Mouse (Mus musculus): Measurements from ENCODE around the gene Tulp2. TPM values are rescaled to one million over a fixed set of nuclear protein-coding genes. Genes with fewer than 3 reads are reported as not detected.
"Not testable (repeated sequence)": the region's sequence is repeated elsewhere in the genome, so short reads cannot be mapped to it uniquely, and the experiment has no call there.

Gene Tulp2
- total RNA-seq, 2 experiments from 2014 or later = 0.16 TPM; not detected in 1

GRCm38 (mm10) chr7:45458748-45459563 lies 22.7 kb upstream of the Tulp2 start:
- intact Hi-C loops (cut with DNase I) = no loop called here
- peak; percentile 81 to 86 for DNase-seq

GRCm38 (mm10) chr7:45459564-45460140 lies 22.0 kb upstream of the Tulp2 start, which contains the start of gene Ftl1:
Ftl1 (minus strand) TSS chr7:45459884.
- intact Hi-C loops (cut with DNase I) = not testable (repeated sequence)
- DNase-seq = peak; percentile 93

- DNase-seq = peak in 1 of 2 experiments; percentile 57
- intact Hi-C loops (cut with DNase I) = no loop called here
These were observed 21.3 kb upstream of the Tulp2 start for GRCm38 (mm10) chr7:45460377-45460776.

- peak; percentile 71 to 77 for DNase-seq
- intact Hi-C loops (cut with DNase I) = no loop called here
These were observed 20.8 kb upstream of the Tulp2 start for GRCm38 (mm10) chr7:45460860-45461314.

- DNase-seq = no peak
- intact Hi-C loops (cut with DNase I) = no loop called here
These were observed 20.4 kb upstream of the Tulp2 start for GRCm38 (mm10) chr7:45461326-45461725.

- DNase-seq = no peak
- intact Hi-C loops (cut with DNase I) = no loop called here
These were observed 19.9 kb upstream of the Tulp2 start for GRCm38 (mm10) chr7:45461781-45462180.

- intact Hi-C loops (cut with DNase I) = no loop called here
- no peak for DNase-seq
These were observed 19.4 kb upstream of the Tulp2 start for GRCm38 (mm10) chr7:45462325-45462724.

- intact Hi-C loops (cut with DNase I); DNase-seq: not testable (repeated sequence)
These were observed 18.8 kb upstream of the Tulp2 start for GRCm38 (mm10) chr7:45462868-45463267.

GRCm38 (mm10) chr7:45463987-45464778 lies 17.5 kb upstream of the Tulp2 start:
- intact Hi-C loops (cut with DNase I) = no loop called here
- DNase-seq = no peak

- intact Hi-C loops (cut with DNase I) = no loop called here
- DNase-seq = no peak
These were observed 16.6 kb upstream of the Tulp2 start for GRCm38 (mm10) chr7:45465112-45465511.

GRCm38 (mm10) chr7:45465549-45465948 lies 16.1 kb upstream of the Tulp2 start:
- intact Hi-C loops (cut with DNase I) = no loop called here

GRCm38 (mm10) chr7:45466283-45467089 lies 15.2 kb upstream of the Tulp2 start, which contains the start of gene Bax:
Bax (minus strand) TSS chr7:45466898.
- DNase-seq = peak; percentile 93 to 94
- intact Hi-C loops (cut with DNase I) = no loop called here

More at GRCm38 (mm10) chr7:45465549-45465948, 16.1 kb upstream of the Tulp2 start:
- no peak for DNase-seq

- intact Hi-C loops (cut with DNase I) = no loop called here
- no peak for DNase-seq
These were observed 14.5 kb upstream of the Tulp2 start for GRCm38 (mm10) chr7:45467090-45467670.

GRCm38 (mm10) chr7:45470869-45471268 lies 10.8 kb upstream of the Tulp2 start:
- intact Hi-C loops (cut with DNase I) = loop anchor here (2.0 kb wide), 1 partner anchor 58 kb away; no protein-coding TSS in a partner anchor
- peak; percentile 72 to 87 for DNase-seq

- intact Hi-C loops (cut with DNase I) = no loop called here
- DNase-seq = no peak
These were observed 6.2 kb upstream of the Tulp2 start for GRCm38 (mm10) chr7:45475291-45475969.

- intact Hi-C loops (cut with DNase I) = loop anchor here (2.0 kb wide), 1 partner anchor 50 kb away; the partner anchor contains the start of genes Plekha4 and Ppp1r15a
- DNase-seq = no peak
These were observed 5.2 kb upstream of the Tulp2 start for GRCm38 (mm10) chr7:45476453-45476852.

- peak; percentile 57 to 60 for DNase-seq
These were observed 4.7 kb upstream of the Tulp2 start for GRCm38 (mm10) chr7:45477003-45477402.

GRCm38 (mm10) chr7:45478774-45479173 lies 2.9 kb upstream of the Tulp2 start:
- intact Hi-C loops (cut with DNase I) = no loop called here
- DNase-seq = no peak

More at GRCm38 (mm10) chr7:45477003-45477402, 4.7 kb upstream of the Tulp2 start:
- intact Hi-C loops (cut with DNase I) = loop anchor here (1.0 to 2.0 kb wide), 2 partner anchors 50 to 84 kb away; partner anchors contain the start of genes Plekha4 and Ppp1r15a

- intact Hi-C loops (cut with DNase I); DNase-seq: not testable (repeated sequence)
These were observed 1.4 kb upstream of the Tulp2 start for GRCm38 (mm10) chr7:45480310-45480709.
